Mouse (Mus musculus) retina, postnatal 7 days (tissue): ENCODE results near the gene Adipor2.

Experiments used
- DNase-seq: peaks from one replicate; pipeline ENCODE4 v3.0.0-alpha.2; 2012; ENCODE audit warnings: low read depth, low spot score

Gene Adipor2

GRCm38 (mm10) chr6:119313588-119314375, 103.7 kb downstream of the Adipor2 start:
- DNase-seq: no peak

- DNase-seq: no peak
Observed at GRCm38 (mm10) chr6:119313096-119313495, 104.4 kb downstream of the Adipor2 start.

GRCm38 (mm10) chr6:119312381-119312780, 105.1 kb downstream of the Adipor2 start:
- no peak for DNase-seq

- no peak for DNase-seq
Observed at GRCm38 (mm10) chr6:119310176-119310575, 107.3 kb downstream of the Adipor2 start.

- DNase-seq: no peak
Observed at GRCm38 (mm10) chr6:119307867-119308413, 109.6 kb downstream of the Adipor2 start.

- DNase-seq: no peak
Observed at GRCm38 (mm10) chr6:119303331-119303730, 114.2 kb downstream of the Adipor2 start.
